Mouse (Mus musculus): ENCODE results near the gene Rnf2. TPM values are rescaled to one million over a fixed set of nuclear protein-coding genes. Genes with fewer than 3 reads are reported as not detected.

The Rnf2 gene
- total RNA-seq (2017), result 130 to 207 TPM (median 167 TPM) in 3 replicates

GRCm38 (mm10) chr1:151500531-151501361 is at the start of gene Rnf2:
Rnf2 (minus strand) TSS chr1:151500955.
- ATAC-seq (replicated peaks; ENCODE audit: insufficient number of reproducible peaks, low FRiP score, low TSS enrichment, poor library complexity, severe bottlenecking), result peak; percentile 83

GRCm38 (mm10) chr1:151549794-151550193 is 49.0 kb upstream of the Rnf2 start:
- no peak for ATAC-seq (replicated peaks; ENCODE audit: insufficient number of reproducible peaks, low FRiP score, low TSS enrichment, poor library complexity, severe bottlenecking)

- ATAC-seq (replicated peaks; ENCODE audit: insufficient number of reproducible peaks, low FRiP score, low TSS enrichment, poor library complexity, severe bottlenecking), result no peak
Measured at GRCm38 (mm10) chr1:151548896-151549610, 48.3 kb upstream of the Rnf2 start.

- ATAC-seq (replicated peaks; ENCODE audit: insufficient number of reproducible peaks, low FRiP score, low TSS enrichment, poor library complexity, severe bottlenecking), result no peak
Measured at GRCm38 (mm10) chr1:151545571-151545970, 44.8 kb upstream of the Rnf2 start.

DNA sequence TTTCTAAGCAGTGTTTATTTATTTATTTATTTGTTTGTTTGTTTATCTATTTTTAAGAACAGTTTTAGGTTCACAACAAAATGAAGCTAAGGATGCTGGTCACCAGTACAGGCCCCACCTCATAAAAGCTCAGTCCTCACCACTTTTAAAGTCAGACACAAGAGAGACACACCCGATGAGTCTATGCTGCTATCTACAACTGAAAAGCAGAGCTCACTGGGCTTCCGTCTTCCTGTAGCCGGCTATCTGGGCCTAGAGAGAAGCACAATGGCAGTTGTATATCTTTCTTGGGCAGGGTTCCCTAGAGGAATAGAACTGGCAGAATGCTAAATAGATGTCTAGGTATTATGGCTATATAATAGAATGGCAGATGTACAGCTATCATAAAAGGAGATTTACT is 43.8 kb upstream of the Rnf2 start:
- ATAC-seq (replicated peaks; ENCODE audit: insufficient number of reproducible peaks, low FRiP score, low TSS enrichment, poor library complexity, severe bottlenecking), result no peak

- ATAC-seq (replicated peaks; ENCODE audit: insufficient number of reproducible peaks, low FRiP score, low TSS enrichment, poor library complexity, severe bottlenecking), result no peak
Measured at GRCm38 (mm10) chr1:151543796-151544477, 43.2 kb upstream of the Rnf2 start.

- no peak for ATAC-seq (replicated peaks; ENCODE audit: insufficient number of reproducible peaks, low FRiP score, low TSS enrichment, poor library complexity, severe bottlenecking)
Measured at GRCm38 (mm10) chr1:151526701-151527100, 25.9 kb upstream of the Rnf2 start.

DNA sequence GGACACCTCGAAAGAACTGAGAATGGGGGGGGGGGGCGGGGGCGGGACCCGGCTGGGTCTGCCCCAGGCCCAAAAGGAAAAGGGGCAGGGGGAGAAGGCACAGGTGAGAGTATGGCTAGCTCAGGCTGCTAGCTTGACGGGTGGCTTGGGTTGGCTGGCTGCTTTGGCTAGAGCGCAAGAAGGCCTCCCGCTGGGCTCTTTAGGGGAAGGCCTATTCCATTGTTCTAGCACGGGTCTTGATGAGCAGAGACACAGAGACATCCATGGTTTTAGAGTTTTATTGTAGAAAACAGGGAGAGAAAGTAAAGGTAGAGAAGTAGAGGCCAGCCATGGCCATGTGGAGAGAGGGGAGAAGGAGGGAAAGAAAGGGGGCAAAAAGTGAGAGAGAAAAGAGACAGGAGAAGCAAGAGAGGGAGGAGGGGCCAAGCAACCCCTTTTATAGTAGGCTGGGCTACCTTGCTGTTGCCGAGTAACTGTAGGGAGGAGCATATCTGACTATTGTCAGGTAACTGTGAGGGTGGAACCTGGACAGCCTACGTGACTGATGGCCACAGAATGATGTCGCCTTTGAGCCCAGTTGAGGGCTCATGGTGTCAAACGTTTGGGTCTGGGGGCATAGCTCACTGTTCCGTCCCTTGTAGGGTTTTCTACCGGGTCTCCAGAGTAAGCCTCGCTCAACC is 17.0 kb upstream of the Rnf2 start:
- ATAC-seq (replicated peaks; ENCODE audit: insufficient number of reproducible peaks, low FRiP score, low TSS enrichment, poor library complexity, severe bottlenecking), result no peak

DNA sequence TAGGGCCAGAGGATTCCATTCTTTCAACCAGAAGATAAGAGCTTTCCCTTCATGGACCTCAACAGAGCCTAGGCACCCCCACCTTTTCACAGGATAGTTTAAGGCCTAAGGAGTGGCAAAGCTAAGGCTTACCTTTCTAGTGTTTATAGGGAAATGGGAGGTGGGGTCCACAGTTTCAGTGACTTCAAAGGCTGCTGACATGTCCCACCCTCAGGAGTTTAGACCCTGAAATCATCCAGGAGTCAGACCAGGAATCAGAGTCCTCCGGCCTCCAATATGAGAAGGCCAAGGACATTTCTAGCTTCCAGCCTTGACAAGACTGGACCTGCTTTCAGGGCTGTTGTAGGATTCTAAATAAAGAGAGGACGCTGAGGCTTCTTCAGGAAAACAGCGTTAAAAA is 16.1 kb upstream of the Rnf2 start:
- no peak for ATAC-seq (replicated peaks; ENCODE audit: insufficient number of reproducible peaks, low FRiP score, low TSS enrichment, poor library complexity, severe bottlenecking)

- no peak for ATAC-seq (replicated peaks; ENCODE audit: insufficient number of reproducible peaks, low FRiP score, low TSS enrichment, poor library complexity, severe bottlenecking)
Measured at GRCm38 (mm10) chr1:151515733-151516132, 15.0 kb upstream of the Rnf2 start.

DNA sequence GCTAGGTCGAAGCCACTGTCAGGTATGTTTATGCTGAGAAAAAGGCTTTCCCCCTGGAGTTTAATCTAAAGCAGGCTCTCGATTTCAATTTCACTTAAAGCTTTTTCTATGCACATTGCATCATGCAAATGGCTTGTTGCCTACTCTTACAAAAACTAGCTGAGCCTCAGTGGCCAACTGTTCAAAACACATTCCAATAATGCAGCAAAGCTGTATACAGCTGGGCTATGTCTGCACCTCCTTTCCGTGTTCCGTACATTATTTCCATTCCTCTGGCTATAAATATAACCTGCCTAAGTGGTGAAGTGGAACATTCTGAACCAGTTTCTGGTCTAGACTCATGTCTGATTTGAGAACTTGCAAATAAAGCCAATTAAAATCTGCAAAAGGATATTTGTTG is 13.4 kb upstream of the Rnf2 start:
- ATAC-seq (replicated peaks; ENCODE audit: insufficient number of reproducible peaks, low FRiP score, low TSS enrichment, poor library complexity, severe bottlenecking), result no peak

DNA sequence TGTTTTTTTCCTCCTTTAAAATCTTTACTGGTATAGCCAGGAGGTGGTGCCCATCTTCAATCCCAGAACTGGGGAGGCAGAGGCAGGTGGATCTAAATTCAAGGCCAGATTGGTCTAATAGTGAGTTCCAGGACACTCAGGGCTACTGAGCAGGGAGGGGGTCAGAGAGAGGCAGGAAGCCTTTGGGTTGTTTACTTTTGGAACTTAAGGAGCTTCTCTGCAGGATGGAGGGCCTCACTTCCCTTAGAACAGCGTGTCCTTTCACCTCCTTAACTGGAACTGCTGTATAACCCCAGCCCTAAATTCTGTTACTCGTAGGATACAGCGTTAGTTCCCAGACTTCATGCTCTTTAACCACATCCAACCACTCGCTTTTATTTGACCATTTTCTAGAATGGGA is 10.1 kb upstream of the Rnf2 start:
- ATAC-seq (replicated peaks; ENCODE audit: insufficient number of reproducible peaks, low FRiP score, low TSS enrichment, poor library complexity, severe bottlenecking), result no peak

- 0 out of 2 replicates have a peak, but pooled peaks have one; percentile 16 for ATAC-seq (replicated peaks; ENCODE audit: insufficient number of reproducible peaks, low FRiP score, low TSS enrichment, poor library complexity, severe bottlenecking)
Measured at GRCm38 (mm10) chr1:151499815-151500501, 797 bp downstream of the Rnf2 start.

DNA sequence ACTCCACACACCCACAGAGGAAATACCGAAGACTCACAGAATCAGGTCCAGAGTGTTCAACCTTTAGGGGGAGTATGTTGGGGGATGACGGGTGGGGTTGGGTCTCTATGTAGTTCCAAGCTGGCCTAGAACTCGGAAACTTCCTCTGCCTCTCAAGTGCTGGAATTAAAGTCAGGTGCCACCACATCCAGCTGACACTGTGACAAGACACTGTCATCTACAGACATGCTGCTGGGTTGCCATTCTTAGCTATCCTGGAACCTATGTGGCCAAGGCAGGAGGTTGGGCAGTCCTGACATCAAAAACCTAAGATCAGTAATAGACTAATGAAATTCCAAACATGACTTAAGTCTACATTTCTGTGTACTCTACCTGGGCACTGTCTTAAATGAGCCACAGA is 2.4 kb downstream of the Rnf2 start:
- no peak for ATAC-seq (replicated peaks; ENCODE audit: insufficient number of reproducible peaks, low FRiP score, low TSS enrichment, poor library complexity, severe bottlenecking)

- ATAC-seq (replicated peaks; ENCODE audit: insufficient number of reproducible peaks, low FRiP score, low TSS enrichment, poor library complexity, severe bottlenecking), result no peak
Measured at GRCm38 (mm10) chr1:151497942-151498341, 2.8 kb downstream of the Rnf2 start.

DNA sequence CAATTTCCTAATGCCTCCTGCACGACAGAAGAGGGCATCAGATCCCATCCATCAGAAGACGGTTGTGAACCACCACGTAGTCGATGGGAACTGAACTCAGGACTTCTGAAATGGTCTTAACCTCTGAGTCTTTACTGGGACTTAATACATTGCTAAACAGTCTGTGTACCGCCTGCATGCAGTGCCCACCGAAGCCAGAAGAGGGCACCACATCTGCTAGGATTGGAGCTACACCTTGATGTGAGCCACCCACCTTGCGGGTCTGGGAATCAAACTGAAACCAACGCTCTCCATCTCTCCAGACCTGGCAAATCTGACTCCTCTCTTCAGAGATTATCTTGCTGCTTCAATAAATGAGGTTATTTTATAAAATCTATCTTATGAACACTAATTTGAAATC is 3.7 kb downstream of the Rnf2 start:
- no peak for ATAC-seq (replicated peaks; ENCODE audit: insufficient number of reproducible peaks, low FRiP score, low TSS enrichment, poor library complexity, severe bottlenecking)

GRCm38 (mm10) chr1:151495635-151496285 is 5.0 kb downstream of the Rnf2 start:
- ATAC-seq (replicated peaks; ENCODE audit: insufficient number of reproducible peaks, low FRiP score, low TSS enrichment, poor library complexity, severe bottlenecking), result no peak

DNA sequence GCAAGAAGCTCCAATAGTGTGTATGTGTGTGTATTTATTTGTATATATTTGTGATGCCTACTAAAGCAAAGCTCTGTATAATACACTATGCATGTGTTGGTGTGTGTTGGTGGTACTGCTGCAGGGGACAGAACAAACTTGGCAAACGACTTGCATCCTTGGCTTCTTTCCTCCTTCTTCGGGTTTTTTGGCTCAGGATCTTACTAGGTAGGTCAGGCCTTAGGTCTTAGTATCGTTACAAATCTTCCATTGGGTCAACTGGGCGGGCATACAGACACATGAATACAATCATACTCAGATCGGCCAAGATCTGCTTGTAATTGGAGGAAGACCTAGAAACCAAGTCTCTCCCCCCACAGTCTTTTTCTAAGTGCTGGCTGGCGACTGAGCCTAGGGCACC is 6.0 kb downstream of the Rnf2 start:
- ATAC-seq (replicated peaks; ENCODE audit: insufficient number of reproducible peaks, low FRiP score, low TSS enrichment, poor library complexity, severe bottlenecking), result no peak
